Mouse (Mus musculus) limb, embryonic 13.5 days (tissue): ENCODE results near the gene Ubap2. TPM values are rescaled to one million over a fixed set of nuclear protein-coding genes. Genes with fewer than 3 reads are reported as not detected.

Experiments used
- ATAC-seq: fragments of 200-750 bp; cut with Nextera tagmentation; 2 replicates; pipeline ENCODE4 v1.8.0; 2017; ENCODE audit warnings: low read depth, moderate number of reproducible peaks, moderate TSS enrichment; ENCODE audit not compliant: low FRiP score
- H3K27ac ChIP-seq: fragments of 300-500 bp; sonication (generic); 2 replicates; pipeline ENCODE4 v1.5.1; 2015; ENCODE audit warnings: inconsistent platforms, mild to moderate bottlenecking, moderate library complexity
- H3K27me3 ChIP-seq: fragments of 300-500 bp; sonication (generic); 2 replicates; pipeline ENCODE4 v1.6.1; 2015; ENCODE audit warnings: mild to moderate bottlenecking, inconsistent platforms
- H3K36me3 ChIP-seq: fragments of 300-500 bp; sonication (generic); 2 replicates; pipeline ENCODE4 v1.6.1; 2015; ENCODE audit warnings: inconsistent platforms, mild to moderate bottlenecking, moderate library complexity
- H3K4me1 ChIP-seq: fragments of 300-500 bp; sonication (generic); 2 replicates; pipeline ENCODE4 v1.6.1; 2015; ENCODE audit warnings: inconsistent platforms
- H3K4me2 ChIP-seq: fragments of 300-500 bp; sonication (generic); replicated peaks from 2 replicates; pipeline ENCODE4 v1.6.1; 2015; ENCODE audit warnings: inconsistent platforms, mild to moderate bottlenecking, moderate library complexity
- H3K4me3 ChIP-seq: fragments of 300-500 bp; sonication (generic); 2 replicates; pipeline ENCODE4 v1.5.1; 2015; ENCODE audit warnings: moderate library complexity, mild to moderate bottlenecking, inconsistent platforms
- H3K9ac ChIP-seq: fragments of 300-500 bp; sonication (generic); 2 replicates; pipeline ENCODE4 v1.6.1; 2015; ENCODE audit warnings: mild to moderate bottlenecking, inconsistent platforms
- H3K9me3 ChIP-seq: fragments of 300-500 bp; sonication (generic); 2 replicates; pipeline ENCODE4 v1.6.1; 2016; ENCODE audit warnings: inconsistent platforms
- WGBS: fragments of 180-500 bp; shearing (Covaris S2); methylation state at CpG from one replicate; pipeline ENCODE4 v1.1.7; 2015; 5-methylcytosine and 5-hydroxymethylcytosine counted together
- polyA plus RNA-seq: library from polyadenylated mRNA; unstranded; fragments of >200 nt; fragmentation: Nextera tagmentation; extraction: Ambion mirVana; gene quantifications from 2 replicates; pipeline ENCODE4 v1.2.1, GENCODE M21; 2015

Ubap2 gene
- polyA plus RNA-seq, 1 experiment from 2014 or later, result 65.2 TPM

GRCm38 (mm10) chr4:41151186-41151585, 123.8 kb downstream of the Ubap2 start:
- no peak overlapping the region for H3K4me2 ChIP-seq
- WGBS, result 94% methylated on average over 7 of the region's 7 CpGs

GRCm38 (mm10) chr4:41149891-41150290, 125.1 kb downstream of the Ubap2 start:
- Histone ChIP-seq H3K36me3 (peaks cover 19% of the 10 kb centered on the region), H3K27ac (no peak overlapping the region), H3K4me1 (no peaks in the 10 kb centered on the region), H3K9me3 (no peaks in the 10 kb centered on the region), H3K27me3 (no peaks in the 10 kb centered on the region), H3K4me3 (no peak overlapping the region), H3K9ac (no peak overlapping the region), H3K4me2 (no peak overlapping the region)
- ATAC-seq, result no peak
- WGBS, result 85% methylated on average over 3 of the region's 3 CpGs

More at GRCm38 (mm10) chr4:41151186-41151585, 123.8 kb downstream of the Ubap2 start:
- Histone ChIP-seq H3K4me3 (no peak overlapping the region), H3K9ac (no peak overlapping the region), H3K9me3 (no peaks in the 10 kb centered on the region), H3K4me1 (no peaks in the 10 kb centered on the region), H3K36me3 (peaks cover 19% of the 10 kb centered on the region), H3K27ac (no peak overlapping the region), H3K27me3 (no peaks in the 10 kb centered on the region)
- ATAC-seq, result no peak

Other genes with a start within 250 kb of the Ubap2 start
- gene Aqp7, start 227.0 kb downstream of the Ubap2 start, polyA plus RNA-seq, result 0.06 and 0.15 TPM in 2 replicates
- 6.7 and 7.7 TPM in 2 replicates for gene Aqp3, start 177.0 kb downstream of the Ubap2 start, polyA plus RNA-seq
- gene Nol6, start 150.7 kb downstream of the Ubap2 start, polyA plus RNA-seq, result 26.0 and 28.9 TPM in 2 replicates
- 94.5 and 98.1 TPM in 2 replicates for gene Ube2r2, start 139.4 kb downstream of the Ubap2 start, polyA plus RNA-seq
- gene Dcaf12, start 39.7 kb upstream of the Ubap2 start, polyA plus RNA-seq, result 52.9 and 54.4 TPM in 2 replicates
- gene Ubap1, start 73.9 kb upstream of the Ubap2 start, polyA plus RNA-seq, result 54.6 and 54.8 TPM in 2 replicates
- gene Kif24, start 189.7 kb upstream of the Ubap2 start, polyA plus RNA-seq, result 8.8 and 9.6 TPM in 2 replicates
- gene Nudt2, start 190.0 kb upstream of the Ubap2 start, polyA plus RNA-seq, result 46.6 and 47.1 TPM in 2 replicates
- gene AI464131, start 227.9 kb upstream of the Ubap2 start, polyA plus RNA-seq, result 3.8 and 4.1 TPM in 2 replicates
- gene 1110017D15Rik, start 242.2 kb upstream of the Ubap2 start, polyA plus RNA-seq, result 1.5 and 1.6 TPM in 2 replicates